Mouse (Mus musculus) gastrocnemius, postnatal 36 days (tissue): Measurements from ENCODE around the gene Kalrn. TPM values are rescaled to one million over a fixed set of nuclear protein-coding genes. Genes with fewer than 3 reads are reported as not detected.

ENCODE experiments used
- DNase-seq, 2 experiments: peaks; one replicate each; pipeline ENCODE4 v3.0.0; 2022
- intact Hi-C: fragments of 180-260 bp; cut with DNase I; formaldehyde crosslinking; loops from one replicate; pipeline ENCODE4 v1.15.1; 2025
- total RNA-seq, 2 experiments: library from RNA; stranded (reverse); gene quantifications; 2 replicates each; pipeline ENCODE4 v1.2.3; 2021

Gene Kalrn
- total RNA-seq, 2 experiments from 2014 or later: 19.0 to 21.5 TPM

GRCm38 (mm10) chr16:34560814-34561213 lies 12.5 kb downstream of the Kalrn start:
- DNase-seq: no peak

GRCm38 (mm10) chr16:34560411-34560810 lies 12.9 kb downstream of the Kalrn start:
- no peak for DNase-seq
- intact Hi-C loops: no loop called here

More at GRCm38 (mm10) chr16:34560814-34561213, 12.5 kb downstream of the Kalrn start:
- intact Hi-C loops: no loop called here

GRCm38 (mm10) chr16:34557891-34558290 lies 15.4 kb downstream of the Kalrn start:
- no peak for DNase-seq
- intact Hi-C loops: no loop called here

- DNase-seq: no peak
- intact Hi-C loops: no loop called here
Observed at GRCm38 (mm10) chr16:34552731-34553130, 20.6 kb downstream of the Kalrn start.

- DNase-seq: no peak
- intact Hi-C loops: no loop called here
Observed at GRCm38 (mm10) chr16:34549470-34549999, 23.8 kb downstream of the Kalrn start.

GRCm38 (mm10) chr16:34546805-34547509 lies 26.4 kb downstream of the Kalrn start:
- DNase-seq: no peak
- intact Hi-C loops: no loop called here

- DNase-seq: no peak
- intact Hi-C loops: no loop called here
Observed at GRCm38 (mm10) chr16:34543754-34544153, 29.6 kb downstream of the Kalrn start.

GRCm38 (mm10) chr16:34542341-34542740 lies 31.0 kb downstream of the Kalrn start:
- no peak for DNase-seq
- intact Hi-C loops: no loop called here

GRCm38 (mm10) chr16:34538679-34539185 lies 34.6 kb downstream of the Kalrn start:
- intact Hi-C loops: no loop called here
- DNase-seq: no peak

- DNase-seq: no peak
- intact Hi-C loops: no loop called here
Observed at GRCm38 (mm10) chr16:34536300-34536699, 37.0 kb downstream of the Kalrn start.

- DNase-seq: no peak
- intact Hi-C loops: no loop called here
Observed at GRCm38 (mm10) chr16:34535135-34535534, 38.2 kb downstream of the Kalrn start.

- intact Hi-C loops: no loop called here
- no peak for DNase-seq
Observed at GRCm38 (mm10) chr16:34531506-34531905, 41.8 kb downstream of the Kalrn start.

GRCm38 (mm10) chr16:34530029-34530428 lies 43.3 kb downstream of the Kalrn start:
- intact Hi-C loops: no loop called here
- no peak for DNase-seq

- intact Hi-C loops: loop anchor here (5.0 kb wide), 1 partner anchor 181 kb away; no protein-coding TSS in a partner anchor
- no peak for DNase-seq
Observed at GRCm38 (mm10) chr16:34528234-34528983, 44.9 kb downstream of the Kalrn start.

GRCm38 (mm10) chr16:34526378-34526777 lies 47.0 kb downstream of the Kalrn start:
- intact Hi-C loops: loop anchor here (5.0 kb wide), 1 partner anchor 179 kb away; no protein-coding TSS in a partner anchor
- no peak for DNase-seq

GRCm38 (mm10) chr16:34525866-34526265 lies 47.5 kb downstream of the Kalrn start:
- DNase-seq: no peak
- intact Hi-C loops: loop anchor here (5.0 kb wide), 1 partner anchor 179 kb away; no protein-coding TSS in a partner anchor

GRCm38 (mm10) chr16:34525205-34525604 lies 48.1 kb downstream of the Kalrn start:
- no peak for DNase-seq
- intact Hi-C loops: loop anchor here (5.0 kb wide), 1 partner anchor 178 kb away; no protein-coding TSS in a partner anchor

GRCm38 (mm10) chr16:34521061-34521460 lies 52.3 kb downstream of the Kalrn start:
- no peak for DNase-seq
- intact Hi-C loops: no loop called here

- intact Hi-C loops: no loop called here
- no peak for DNase-seq
Observed at GRCm38 (mm10) chr16:34516891-34517398, 56.4 kb downstream of the Kalrn start.

GRCm38 (mm10) chr16:34515485-34515884 lies 57.8 kb downstream of the Kalrn start:
- intact Hi-C loops: no loop called here
- no peak for DNase-seq
